Mouse (Mus musculus) cortical plate, adult 2 months (tissue): ENCODE data around the gene Aldh16a1. TPM values are rescaled to one million over a fixed set of nuclear protein-coding genes. Genes with fewer than 3 reads are reported as not detected.
"Not testable (repeated sequence)": the region's sequence is repeated elsewhere in the genome, so short reads cannot be mapped to it uniquely, and the experiment has no call there.

Experiments
- H3K27ac ChIP-seq: fragments of 200-500 bp; 2 replicates; pipeline ENCODE4 v1.5.1; 2012; ENCODE audit warnings: low read length, control low read depth, inconsistent platforms; ENCODE audit not compliant: insufficient read depth
- H3K4me1 ChIP-seq: fragments of 200-500 bp; 2 replicates; pipeline ENCODE4 v1.6.1; 2011; ENCODE audit warnings: low read length; ENCODE audit not compliant: control insufficient read depth, insufficient read depth
- H3K4me3 ChIP-seq: fragments of 200-500 bp; 2 replicates; pipeline ENCODE4 v1.5.1; 2011; ENCODE audit warnings: mild to moderate bottlenecking, low read length, control low read depth; ENCODE audit not compliant: insufficient read depth
- CTCF ChIP-seq: fragments of 200-500 bp; IDR thresholded peaks from 2 replicates; pipeline ENCODE4 v1.5.1; 2011; ENCODE audit warnings: mild to moderate bottlenecking, control low read depth, low read length; ENCODE audit not compliant: insufficient read depth; ENCODE audit errors: extremely low read depth
- POLR2A ChIP-seq: fragments of 200-500 bp; IDR thresholded peaks from 2 replicates; pipeline ENCODE4 v1.6.1; 2011; ENCODE audit warnings: mild to moderate bottlenecking, low read length, control low read depth; ENCODE audit not compliant: insufficient read depth; ENCODE audit errors: extremely low read depth
- polyA plus RNA-seq: library from polyadenylated mRNA; depleted of rRNA; stranded (reverse); fragments of >200 nt; gene quantifications from 2 replicates; pipeline ENCODE4 v1.2.3, GENCODE M21; 2012

Aldh16a1 gene
- polyA plus RNA-seq, 1 experiment = 10.3 TPM

GRCm38 (mm10) chr7:45102441-45102840, 51.9 kb downstream of the Aldh16a1 start:
- Histone ChIP-seq H3K27ac (no peak overlapping the region), H3K4me1 (no peaks in the 10 kb centered on the region), H3K4me3 (peak overlapping the region; percentile 26; the same call in 1 of the 2 replicates)
- no peak for TF ChIP-seq POLR2A
- TF ChIP-seq CTCF = no peak

- H3K27ac ChIP-seq = no peak overlapping the region
- H3K4me3 ChIP-seq = no peak overlapping the region
- no peak for TF ChIP-seq POLR2A
- TF ChIP-seq CTCF = no peak
- no peaks in the 10 kb centered on the region for H3K4me1 ChIP-seq
Measured at GRCm38 (mm10) chr7:45100046-45100445, 54.3 kb downstream of the Aldh16a1 start.

GRCm38 (mm10) chr7:45098541-45099240, 55.7 kb downstream of the Aldh16a1 start:
- TF ChIP-seq POLR2A (no peak), CTCF (no peak)
- H3K4me3 ChIP-seq = no peak overlapping the region
- no peaks in the 10 kb centered on the region for H3K4me1 ChIP-seq
- no peak overlapping the region for H3K27ac ChIP-seq

GRCm38 (mm10) chr7:45097479-45097878, 56.9 kb downstream of the Aldh16a1 start:
- TF ChIP-seq CTCF (no peak), POLR2A (no peak)
- Histone ChIP-seq H3K4me3 (no peak overlapping the region), H3K27ac (no peak overlapping the region), H3K4me1 (no peaks in the 10 kb centered on the region)

- H3K4me1 ChIP-seq, H3K4me3 ChIP-seq, H3K27ac ChIP-seq: not testable (repeated sequence)
Measured at GRCm38 (mm10) chr7:45095965-45096364, 58.4 kb downstream of the Aldh16a1 start.

- TF ChIP-seq POLR2A (no peak), CTCF (no peak)
- H3K4me3 ChIP-seq = no peak overlapping the region
- H3K27ac ChIP-seq = no peak overlapping the region
- H3K4me1 ChIP-seq = no peaks in the 10 kb centered on the region; the same call in 1 of the 2 replicates
Measured at GRCm38 (mm10) chr7:45095367-45095766, 59.0 kb downstream of the Aldh16a1 start.

GRCm38 (mm10) chr7:45094121-45094520, 60.3 kb downstream of the Aldh16a1 start:
- no peak overlapping the region for H3K27ac ChIP-seq

GRCm38 (mm10) chr7:45093516-45093905, 60.9 kb downstream of the Aldh16a1 start:
- Histone ChIP-seq H3K4me1 (no peaks in the 10 kb centered on the region; the same call in 1 of the 2 replicates), H3K4me3 (no peak overlapping the region)
- TF ChIP-seq CTCF (no peak), POLR2A (no peak)

More at GRCm38 (mm10) chr7:45094121-45094520, 60.3 kb downstream of the Aldh16a1 start:
- TF ChIP-seq CTCF (no peak), POLR2A (no peak)
- Histone ChIP-seq H3K4me1 (no peaks in the 10 kb centered on the region; the same call in 1 of the 2 replicates), H3K4me3 (no peak overlapping the region)

GRCm38 (mm10) chr7:45092828-45093515, 61.4 kb downstream of the Aldh16a1 start:
- Histone ChIP-seq H3K4me1 (no peaks in the 10 kb centered on the region; the same call in 1 of the 2 replicates), H3K4me3 (no peak overlapping the region), H3K27ac (no peak overlapping the region)
- TF ChIP-seq CTCF (no peak), POLR2A (no peak)

More at GRCm38 (mm10) chr7:45093516-45093905, 60.9 kb downstream of the Aldh16a1 start:
- H3K27ac ChIP-seq = no peak overlapping the region

GRCm38 (mm10) chr7:45092048-45092447, 62.3 kb downstream of the Aldh16a1 start, which contains the start of gene Rcn3:
Gene Rcn3, minus strand, starts transcription at chr7:45092221.
- TF ChIP-seq CTCF (no peak), POLR2A (no peak)
- Histone ChIP-seq H3K27ac (no peak within 1 kb of the TSS), H3K4me1 (no peaks in the 10 kb centered on the region; the same call in 1 of the 2 replicates), H3K4me3 (peak within 1 kb of the TSS; percentile 8; the same call in 1 of the 2 replicates)
